Mouse (Mus musculus) ovary, postnatal 10 days (tissue): ENCODE results near the gene Neurod1.

Experiments
- DNase-seq: peaks from one replicate; pipeline ENCODE4 v3.0.0; 2022; ENCODE audit warnings: low spot score

Neurod1 gene

DNA sequence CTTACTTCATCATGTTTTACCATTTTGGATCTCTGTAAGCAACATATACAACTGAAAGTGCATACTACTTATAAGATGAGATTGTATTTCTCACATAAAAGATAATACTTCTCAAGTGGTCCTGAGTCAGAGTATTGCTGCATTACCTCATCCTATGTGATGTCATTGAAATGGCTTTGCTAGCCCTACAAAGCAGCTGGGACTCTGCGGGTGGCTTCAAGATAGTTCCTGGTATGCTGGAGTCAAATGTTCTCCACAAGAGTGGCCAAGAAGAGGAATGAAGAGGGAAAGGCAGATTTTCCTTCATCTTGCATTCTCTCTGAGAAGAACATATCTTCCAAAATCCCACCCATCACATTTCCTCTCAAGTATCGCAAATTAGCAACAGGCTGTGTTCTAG is 13.2 kb downstream of the Neurod1 start:
- no peak for DNase-seq

GRCm38 (mm10) chr2:79442906-79443305 is 13.6 kb downstream of the Neurod1 start:
- DNase-seq = no peak

- no peak for DNase-seq
These were observed 14.3 kb downstream of the Neurod1 start for GRCm38 (mm10) chr2:79442227-79442626.

DNA sequence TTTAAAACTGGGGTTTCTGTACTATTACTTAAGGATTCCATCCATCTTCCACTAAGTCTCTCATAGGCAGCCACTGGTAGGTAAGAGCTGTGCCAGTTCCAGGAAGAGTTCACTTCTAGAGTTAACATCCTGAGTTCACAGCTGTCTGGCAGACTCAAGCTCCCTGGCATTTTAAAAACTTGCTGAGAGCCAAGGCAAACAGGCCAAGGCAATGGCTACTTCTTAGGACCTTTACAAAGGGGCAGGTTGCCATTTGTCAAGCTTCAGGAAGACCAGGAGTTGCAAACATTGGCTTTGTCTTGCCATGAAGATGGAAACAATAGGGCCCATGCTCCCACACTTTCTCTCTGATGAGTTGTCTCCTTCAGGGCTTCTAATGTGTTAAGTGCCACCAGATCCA is 26.5 kb downstream of the Neurod1 start:
- DNase-seq = no peak

DNA sequence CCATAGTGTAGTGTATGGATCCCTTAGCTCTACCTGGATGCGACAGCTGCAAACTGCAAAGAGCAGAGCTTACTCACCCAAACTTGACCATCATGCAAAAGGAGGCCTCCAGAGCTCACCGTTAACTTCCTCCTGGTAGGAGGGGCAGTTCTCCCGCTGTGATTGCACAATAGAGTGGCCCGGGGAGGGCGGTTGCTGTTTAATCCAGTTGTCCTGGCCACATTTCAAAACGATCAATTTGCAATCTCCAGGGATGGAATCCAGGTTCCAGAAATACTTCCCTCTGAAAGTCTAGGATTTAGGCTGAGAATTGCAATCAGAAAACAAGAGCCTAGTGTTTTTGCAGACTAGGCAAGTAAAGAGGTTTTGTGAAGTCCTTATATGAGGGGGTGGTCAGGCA is 26.9 kb downstream of the Neurod1 start:
- no peak for DNase-seq

DNA sequence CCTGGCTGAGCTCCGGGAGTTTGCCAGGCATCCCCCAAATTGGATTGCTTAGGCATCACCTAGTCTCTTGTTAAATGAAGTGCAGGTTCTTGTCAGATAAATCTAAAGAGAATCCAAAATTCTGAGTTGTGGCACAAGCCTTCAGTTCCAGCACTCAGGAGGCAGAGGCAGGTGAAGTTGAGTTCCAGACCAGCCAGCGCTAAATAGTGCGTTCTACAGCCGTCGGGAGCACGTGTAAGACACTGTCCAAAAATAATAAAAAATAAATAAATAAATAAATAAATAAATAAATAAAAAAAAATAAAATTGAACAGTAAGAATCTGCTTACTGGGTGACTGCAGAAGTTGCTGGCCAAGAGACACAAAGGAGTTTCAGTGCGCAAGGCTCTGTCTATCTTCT is 27.4 kb downstream of the Neurod1 start:
- DNase-seq = no peak

DNA sequence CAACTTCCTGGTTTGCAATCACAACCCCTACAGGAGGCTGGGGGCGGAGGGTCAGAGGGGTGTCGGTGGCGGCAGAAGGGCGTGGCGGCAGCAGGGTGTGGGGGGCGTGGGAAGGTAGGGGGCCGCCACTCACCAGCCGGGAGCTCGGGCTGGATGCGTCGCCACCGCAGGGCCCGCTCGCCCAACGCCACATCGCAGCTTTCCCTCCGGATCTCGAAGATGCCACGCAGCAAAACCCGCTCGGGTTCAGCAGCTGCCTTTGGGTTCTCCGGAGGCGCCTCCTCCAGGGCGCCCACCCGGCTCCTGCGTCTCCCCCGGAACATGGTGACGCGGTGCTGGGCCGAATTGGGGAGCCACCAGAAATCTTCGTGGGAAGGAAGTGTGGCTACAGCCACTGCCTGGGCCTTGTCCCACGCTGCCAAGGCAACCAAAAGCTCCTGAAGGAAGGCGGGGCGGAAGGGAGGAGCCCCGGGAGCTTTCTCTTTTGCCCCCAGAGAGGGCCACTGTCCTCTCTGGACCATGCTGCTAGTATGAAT is 27.9 kb downstream of the Neurod1 start:
- no peak for DNase-seq

DNA sequence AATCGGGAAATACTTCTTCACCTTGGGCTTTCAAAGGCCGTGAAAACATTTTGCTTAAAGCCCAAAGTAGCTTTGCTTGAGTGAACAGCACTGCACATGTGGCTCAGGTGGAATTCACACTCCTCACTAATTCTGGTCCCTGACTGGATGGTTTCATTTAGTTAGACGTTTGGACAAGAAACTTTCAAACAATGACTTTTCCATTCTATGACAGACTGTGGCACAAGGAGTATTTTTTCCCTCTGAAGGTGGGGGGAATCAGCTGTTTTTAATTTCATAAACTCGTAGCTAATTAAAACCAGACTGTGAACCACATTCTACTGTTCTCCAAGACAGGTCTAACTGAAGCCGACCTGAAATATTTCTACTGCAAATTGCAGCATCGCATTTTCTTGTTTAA is 28.5 kb downstream of the Neurod1 start:
- no peak for DNase-seq

- no peak for DNase-seq
These were observed 34.9 kb downstream of the Neurod1 start for GRCm38 (mm10) chr2:79421696-79422095.

DNA sequence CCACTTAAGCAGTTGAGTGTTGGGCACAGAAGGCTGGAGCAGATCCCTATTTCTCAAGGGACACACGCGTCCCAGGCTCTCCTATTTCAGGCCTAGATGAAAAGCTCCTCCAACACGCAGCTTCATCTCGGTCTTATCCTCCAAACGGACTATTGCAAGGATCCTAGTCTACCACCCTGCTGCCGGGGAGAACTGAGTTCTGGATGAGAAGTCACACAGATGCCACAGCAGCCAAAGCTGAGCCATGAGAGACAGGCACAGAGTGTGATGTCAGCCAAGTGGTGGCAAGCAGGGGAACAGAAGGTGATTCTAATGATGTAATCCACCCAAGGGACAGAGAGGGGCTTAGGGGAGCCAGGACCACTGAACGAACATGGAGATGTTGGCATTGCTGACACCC is 42.0 kb downstream of the Neurod1 start:
- DNase-seq = no peak

DNA sequence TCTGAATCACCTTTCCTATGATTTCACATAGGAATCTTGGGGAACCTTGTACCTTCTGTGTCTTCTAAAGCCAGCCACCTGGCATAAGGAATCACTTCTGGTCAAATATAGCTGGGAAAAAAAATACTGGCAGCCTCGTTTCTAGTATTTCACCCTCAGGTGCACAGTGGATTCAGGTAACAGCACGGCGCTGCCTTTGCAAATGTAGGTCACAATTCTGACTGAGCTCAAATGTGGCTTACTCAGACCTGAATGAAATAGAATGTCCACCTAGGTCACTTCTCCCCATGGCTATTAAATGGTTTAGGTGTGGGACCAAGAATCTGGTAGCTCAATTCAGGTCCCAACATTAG is 45.7 kb downstream of the Neurod1 start:
- no peak for DNase-seq

- DNase-seq = no peak
These were observed 46.2 kb downstream of the Neurod1 start for GRCm38 (mm10) chr2:79410247-79410902.

GRCm38 (mm10) chr2:79405661-79406405 is 50.7 kb downstream of the Neurod1 start:
- no peak for DNase-seq
